Mouse (Mus musculus): ENCODE results near the gene St8sia1. TPM values are rescaled to one million over a fixed set of nuclear protein-coding genes. Genes with fewer than 3 reads are reported as not detected.
A peak's percentile ranks its signal among the peaks of the same experiment; 100 is the strongest.

Gene St8sia1
- total RNA-seq, 2 experiments from 2014 or later, result 30.6 to 33.2 TPM

DNA sequence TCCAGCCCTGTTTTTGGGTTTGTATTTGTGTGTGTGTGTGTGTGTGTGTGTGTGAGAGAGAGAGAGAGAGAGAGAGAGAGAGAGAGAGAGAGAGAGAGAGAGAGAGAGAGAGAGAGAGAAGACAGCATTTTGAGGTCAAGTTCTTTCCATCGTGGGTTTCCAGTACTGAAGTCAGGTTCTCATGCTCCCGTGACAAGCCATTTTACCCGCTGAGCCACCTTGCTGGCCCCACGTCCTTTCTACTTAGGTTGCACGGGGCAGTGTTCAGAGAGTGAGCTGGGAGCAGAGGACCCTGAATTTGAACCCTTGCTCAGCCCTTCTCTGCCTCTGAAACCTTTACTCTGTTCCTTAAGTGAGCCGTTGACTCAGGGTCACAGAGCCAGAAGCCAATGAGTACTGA lies 17.2 kb downstream of the St8sia1 start:
- no peak for DNase-seq (ENCODE audit: extremely low spot score in 1 of 2, low spot score in 1 of 2)

DNA sequence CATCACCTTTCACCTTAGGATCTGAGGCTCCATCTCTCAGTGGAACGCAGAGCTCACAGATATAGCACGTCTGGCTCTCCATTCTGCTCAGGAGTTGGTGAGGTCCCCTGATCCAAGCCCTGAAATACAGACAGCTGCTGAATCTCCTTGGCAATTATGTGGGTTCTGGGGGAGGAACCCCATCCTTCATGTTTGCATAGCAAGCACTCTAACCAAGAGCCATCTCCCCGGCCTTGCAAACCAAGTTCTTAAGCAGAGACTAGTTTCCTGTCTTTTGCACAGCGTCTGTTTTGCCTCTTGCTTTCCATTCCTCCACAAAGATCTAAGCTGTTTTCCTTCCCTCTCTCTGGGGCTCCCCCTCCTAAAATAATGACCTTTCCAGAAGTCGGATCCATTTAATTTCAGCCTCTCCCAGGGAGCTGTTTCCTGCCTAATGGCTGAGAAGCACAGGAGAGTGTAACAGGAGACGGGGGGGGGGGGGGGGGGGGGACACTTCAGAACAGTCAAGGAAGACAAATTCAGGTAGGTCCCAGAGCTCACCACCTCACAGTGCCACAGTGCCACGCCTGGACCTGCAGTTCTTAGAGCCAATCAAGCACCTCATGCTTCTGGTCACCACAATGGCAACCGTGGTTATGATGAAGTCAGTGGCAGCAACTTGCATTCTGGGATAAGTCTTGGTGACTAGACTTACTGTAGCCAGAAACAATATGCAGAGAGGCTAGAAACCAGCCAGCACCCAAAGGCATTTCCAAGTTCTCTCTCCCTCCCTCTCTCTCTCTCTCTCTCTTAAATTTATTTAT lies 18.0 kb downstream of the St8sia1 start:
- DNase-seq (ENCODE audit: extremely low spot score in 1 of 2, low spot score in 1 of 2), result no peak

DNA sequence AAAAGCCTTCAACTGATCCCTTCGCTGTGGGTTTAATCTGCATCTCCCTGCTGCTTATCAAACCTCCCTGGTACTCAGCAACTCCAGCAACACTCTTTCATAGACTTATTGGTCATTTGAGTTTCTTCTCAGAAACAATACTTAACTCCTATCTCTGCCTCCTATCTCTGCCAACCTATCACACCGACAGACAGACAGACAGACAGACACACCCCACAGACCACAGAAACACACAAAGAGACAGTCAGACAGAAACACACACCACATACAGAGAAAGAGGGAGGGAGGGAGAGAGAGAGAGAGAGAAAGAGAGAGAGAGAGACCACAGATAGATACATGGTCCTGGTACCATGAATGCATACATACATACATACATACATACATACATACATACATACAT lies 18.8 kb downstream of the St8sia1 start:
- no peak for DNase-seq (ENCODE audit: extremely low spot score in 1 of 2, low spot score in 1 of 2)

DNA sequence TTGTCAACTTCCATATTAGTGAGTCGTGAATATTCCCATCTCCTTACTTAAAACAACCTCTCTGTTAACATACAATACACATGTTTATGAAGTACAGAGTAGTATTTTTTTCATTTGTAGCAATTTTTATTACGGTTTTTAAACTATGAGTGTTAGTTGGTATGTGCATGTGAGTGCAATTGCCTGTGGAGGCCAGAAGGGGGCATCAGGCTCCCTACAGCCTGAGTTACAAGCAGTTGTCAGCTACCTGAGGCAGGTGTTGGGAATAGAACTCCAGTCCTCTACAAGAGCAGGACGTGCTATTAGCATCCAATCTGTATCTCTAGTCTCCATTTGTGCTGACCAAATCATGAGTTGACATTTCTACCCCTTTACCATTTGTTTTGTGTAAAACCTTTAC lies 19.8 kb downstream of the St8sia1 start:
- no peak for DNase-seq (ENCODE audit: extremely low spot score in 1 of 2, low spot score in 1 of 2)

DNA sequence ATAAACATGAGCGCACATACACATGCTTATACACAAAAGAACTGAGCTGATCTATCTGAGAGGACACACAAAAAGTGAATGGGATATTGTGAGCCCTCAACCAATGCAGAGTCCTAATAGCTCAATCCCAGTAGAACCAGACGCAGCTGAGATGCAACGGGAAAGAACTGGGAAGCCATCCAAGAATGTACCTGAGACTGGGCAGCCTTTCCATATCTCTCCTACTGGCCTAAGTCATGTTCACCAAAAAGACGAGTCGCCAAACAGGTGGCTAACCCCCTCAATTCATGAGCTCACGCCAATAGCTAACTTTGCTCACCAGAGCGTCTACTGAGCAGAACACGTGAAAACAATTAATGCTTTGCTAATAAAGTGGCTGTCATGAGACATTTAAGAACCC lies 20.8 kb downstream of the St8sia1 start:
- DNase-seq (ENCODE audit: extremely low spot score in 1 of 2, low spot score in 1 of 2), result no peak

DNA sequence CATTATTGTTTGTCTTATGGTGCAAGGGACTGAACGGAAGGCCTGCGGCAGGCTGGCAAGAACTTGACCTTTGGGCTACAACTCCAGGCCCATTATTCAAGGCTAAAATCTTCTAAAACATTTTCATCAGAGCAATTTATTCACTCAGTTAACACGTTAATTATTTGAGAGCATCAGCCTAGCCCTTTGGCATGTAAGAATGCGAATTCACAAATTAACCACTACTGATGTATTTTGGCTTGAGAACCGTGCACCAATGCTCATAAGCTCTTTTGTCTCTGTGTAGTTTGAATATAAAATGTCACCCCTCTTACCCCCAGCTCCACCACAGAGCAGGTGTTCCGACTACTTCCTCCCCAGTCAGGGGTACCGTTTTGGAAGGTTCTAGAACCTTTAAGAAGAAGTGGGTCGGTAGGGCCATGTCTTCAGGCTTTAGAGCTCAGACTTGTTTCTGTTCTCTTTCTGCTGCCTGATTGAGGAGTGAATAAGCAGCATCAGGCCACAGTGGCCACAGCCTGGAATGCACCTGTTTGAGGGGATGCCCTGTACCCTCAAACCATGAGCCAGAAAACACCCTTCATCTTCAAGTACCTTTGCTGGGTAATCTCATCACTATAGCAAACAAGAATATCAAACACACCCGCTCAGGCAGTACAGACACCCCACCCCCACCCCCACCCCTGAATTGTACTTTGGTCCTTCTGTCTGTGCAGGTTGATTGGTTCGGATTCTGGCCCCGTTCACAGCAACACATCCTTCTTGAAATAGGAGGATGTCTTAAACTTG lies 22.5 kb downstream of the St8sia1 start:
- no peak for DNase-seq (ENCODE audit: extremely low spot score in 1 of 2, low spot score in 1 of 2)

DNA sequence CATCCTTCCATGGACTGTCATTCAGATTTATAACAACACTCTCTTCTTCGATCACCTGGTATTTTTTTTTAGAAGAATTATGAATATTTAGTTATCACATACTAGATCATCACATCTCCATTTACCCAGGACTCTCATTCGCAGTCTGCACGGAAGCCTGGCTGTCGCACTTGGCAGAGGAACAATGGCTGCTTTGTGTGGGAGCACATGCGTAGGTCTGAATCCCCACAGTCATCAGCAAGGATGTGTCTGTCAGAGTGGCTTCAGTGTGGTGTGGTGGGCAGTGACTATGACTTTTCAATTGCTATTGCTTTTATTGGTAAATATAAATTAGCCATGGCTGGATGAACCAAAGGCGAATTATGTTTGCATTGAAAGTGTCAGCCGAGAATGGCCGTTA lies 23.2 kb downstream of the St8sia1 start:
- peak in 1 of 2 experiments; percentile 47 for DNase-seq (ENCODE audit: extremely low spot score in 1 of 2, low spot score in 1 of 2)

DNA sequence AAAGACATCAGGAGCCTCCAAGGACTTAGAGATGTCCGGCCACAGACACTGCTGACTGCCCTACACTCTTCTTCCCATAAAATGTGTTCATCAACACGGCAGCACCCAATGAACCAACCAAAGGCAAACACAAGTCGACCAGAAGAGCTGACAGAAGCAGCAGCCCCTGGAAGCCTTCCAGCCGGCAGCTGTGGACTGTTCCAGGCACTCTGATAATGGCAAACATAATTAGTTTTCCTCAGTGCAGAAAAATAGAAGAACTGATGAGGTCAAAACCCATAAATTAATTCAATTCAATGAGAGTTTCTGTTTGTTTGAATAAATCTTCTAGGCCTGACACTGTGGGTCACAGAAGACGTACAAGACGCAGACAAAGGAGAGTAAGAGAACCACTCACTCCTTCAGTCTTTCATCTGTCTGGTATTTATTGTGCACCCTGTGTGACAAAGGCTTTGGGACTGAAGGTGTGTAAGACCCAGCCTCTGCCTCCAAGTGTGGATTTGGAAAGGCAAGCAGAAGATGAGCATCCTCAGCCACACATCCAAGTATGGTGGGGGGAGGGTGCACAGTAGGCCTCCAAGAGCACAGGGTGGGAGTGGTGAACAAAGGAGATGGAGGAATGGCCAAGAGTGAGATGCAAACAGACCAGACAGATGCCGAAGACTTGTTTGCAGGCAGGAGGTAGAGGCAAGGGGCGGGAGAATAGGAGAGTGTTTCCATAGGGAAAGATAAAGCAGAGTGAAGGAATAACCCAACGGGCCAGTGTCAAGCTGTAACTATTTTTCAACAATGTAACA lies 25.5 kb downstream of the St8sia1 start:
- DNase-seq (ENCODE audit: extremely low spot score in 1 of 2, low spot score in 1 of 2), result peak in 1 of 2 experiments; percentile 24

DNA sequence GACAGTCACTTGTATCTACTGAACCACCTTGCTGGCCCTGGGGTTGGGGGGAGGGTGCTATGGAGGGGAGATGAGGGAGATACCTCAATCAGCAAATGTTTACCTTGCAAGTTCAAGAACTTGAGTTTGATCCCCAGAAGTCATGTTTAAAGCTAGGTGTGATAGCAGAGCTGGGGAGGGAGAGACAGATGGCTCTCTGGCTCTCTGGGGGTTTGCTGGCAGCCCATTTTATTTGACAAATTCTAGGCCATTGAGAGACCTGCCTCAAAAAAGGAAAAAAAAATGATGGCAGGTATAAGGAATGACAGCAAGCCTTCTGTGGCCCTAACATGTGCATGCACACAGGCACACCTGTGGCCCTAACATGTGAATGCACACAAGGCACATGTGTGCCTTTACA lies 26.2 kb downstream of the St8sia1 start:
- DNase-seq (ENCODE audit: extremely low spot score in 1 of 2, low spot score in 1 of 2), result no peak

DNA sequence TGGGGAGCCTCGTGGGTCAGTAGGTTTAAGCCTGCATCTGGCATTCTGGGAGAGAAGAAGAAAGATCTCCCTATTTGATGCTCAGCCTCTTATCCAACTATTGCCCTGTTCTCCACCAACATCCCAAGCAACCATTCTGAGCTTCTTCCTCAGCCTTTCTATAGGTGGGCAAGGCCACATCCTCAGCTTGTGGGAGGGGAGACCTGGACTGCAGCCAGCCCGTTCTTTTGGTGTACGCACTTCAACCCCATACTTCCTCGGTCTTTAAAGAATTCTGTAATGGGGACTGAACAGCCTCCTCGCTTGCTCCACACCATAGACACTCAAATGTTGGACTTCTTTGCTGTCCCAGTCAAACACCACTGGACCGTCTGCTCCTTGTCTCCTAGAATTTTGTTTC lies 31.7 kb downstream of the St8sia1 start:
- no peak for DNase-seq (ENCODE audit: extremely low spot score in 1 of 2, low spot score in 1 of 2)

DNA sequence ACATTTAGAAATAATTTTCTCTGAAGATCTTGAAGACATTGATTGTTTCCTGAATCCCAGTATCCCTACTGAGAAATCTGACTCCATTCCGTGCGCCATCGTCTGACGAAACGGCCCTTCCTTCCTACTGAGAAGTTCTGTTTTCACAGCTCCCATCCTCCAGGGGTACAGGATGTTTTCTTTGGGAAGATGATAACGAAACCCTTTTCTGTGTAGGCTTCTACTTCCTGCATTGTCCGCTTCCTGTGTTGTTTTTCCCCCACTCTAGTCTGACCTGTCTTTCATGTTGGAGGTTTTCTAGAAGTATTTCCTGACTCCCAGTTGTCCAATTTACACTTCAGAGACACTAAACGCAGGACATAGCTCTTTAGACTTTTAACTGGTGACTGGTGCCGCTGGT lies 32.1 kb downstream of the St8sia1 start:
- DNase-seq (ENCODE audit: extremely low spot score in 1 of 2, low spot score in 1 of 2), result no peak

DNA sequence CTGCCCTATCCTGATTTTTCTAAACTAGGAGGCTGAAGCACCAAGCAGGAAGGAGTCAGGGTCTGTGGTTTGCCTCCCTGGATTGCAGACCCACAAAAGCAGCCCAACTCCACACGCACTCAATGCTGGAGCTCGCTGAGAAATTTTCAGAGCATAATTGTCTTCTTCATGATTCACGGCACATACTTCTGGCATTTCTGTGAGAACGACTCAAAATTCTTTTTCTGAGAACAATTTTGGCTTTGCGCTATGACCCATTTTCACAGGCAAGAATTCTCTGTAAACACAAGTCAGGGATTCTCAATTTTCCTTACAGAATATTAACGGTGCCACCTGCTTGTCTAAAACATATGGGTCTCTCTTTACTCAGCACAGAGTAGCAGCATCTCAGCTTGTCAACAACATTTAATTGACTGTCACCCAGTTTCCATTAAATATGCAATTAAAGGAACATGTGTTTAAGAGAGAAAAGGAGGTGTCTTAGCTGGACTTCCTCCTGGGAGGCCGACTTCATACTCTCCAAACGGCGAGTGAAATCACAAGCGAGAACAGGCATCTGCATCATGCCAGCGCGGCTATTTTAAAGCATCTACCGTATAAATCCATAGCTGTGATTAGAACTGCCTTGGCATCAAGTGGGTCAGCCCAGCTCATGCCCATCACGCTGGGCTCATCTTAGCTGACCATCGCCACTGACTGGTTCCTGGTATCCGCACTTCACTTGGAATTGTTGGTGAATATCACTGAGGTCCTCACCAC lies 35.5 kb downstream of the St8sia1 start:
- DNase-seq (ENCODE audit: extremely low spot score in 1 of 2, low spot score in 1 of 2), result no peak

DNA sequence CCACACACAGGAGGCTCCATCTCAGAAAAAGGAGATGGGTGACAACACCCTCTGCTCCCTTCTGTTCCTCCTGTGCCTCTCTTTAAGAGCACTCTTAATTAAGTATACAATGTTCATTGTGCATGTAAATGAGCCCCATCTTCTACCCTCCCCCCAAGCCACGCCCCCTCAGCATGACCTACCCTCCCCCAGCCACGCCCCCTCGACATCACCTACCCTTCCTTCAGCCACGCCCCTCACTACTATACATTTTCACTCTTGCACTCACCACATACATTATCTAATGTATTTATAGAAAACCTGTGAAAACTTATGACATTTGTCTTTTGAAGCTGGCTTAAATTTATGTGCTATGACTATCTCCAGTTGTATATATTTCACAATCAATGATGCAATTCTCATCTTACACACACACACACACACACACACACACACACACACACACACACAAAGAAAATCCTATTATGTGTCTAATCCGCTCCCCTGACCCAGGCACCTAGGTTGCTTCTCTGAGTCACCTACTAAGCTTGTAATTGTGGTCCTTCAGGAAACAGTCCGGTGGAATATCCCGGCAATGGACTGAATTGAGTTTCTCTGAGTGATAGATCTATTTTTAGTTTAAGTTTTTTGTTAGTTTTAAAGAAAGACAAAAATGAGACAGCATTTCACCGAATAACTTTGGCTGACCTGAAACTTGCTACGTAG lies 37.2 kb downstream of the St8sia1 start:
- DNase-seq (ENCODE audit: extremely low spot score in 1 of 2, low spot score in 1 of 2), result no peak

DNA sequence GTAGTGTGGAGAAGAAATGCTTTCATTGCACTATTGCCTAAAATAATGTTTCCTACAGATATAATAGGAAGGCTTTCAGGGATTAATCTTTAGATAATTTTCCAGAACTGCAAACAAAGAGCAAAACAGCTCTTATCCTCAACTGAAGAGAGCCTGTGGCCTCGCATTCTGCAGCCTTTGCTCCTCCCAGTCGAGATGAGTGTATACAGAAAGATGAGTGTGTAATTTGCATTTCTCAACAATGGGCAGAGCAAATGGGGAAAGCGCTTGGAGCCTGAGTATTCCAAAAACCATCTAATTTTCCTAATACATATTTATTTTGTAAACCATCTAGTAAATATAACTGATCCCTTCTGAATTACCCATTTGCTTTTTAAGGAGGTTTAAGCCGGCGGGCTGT lies 38.3 kb downstream of the St8sia1 start:
- no peak for DNase-seq (ENCODE audit: extremely low spot score in 1 of 2, low spot score in 1 of 2)

DNA sequence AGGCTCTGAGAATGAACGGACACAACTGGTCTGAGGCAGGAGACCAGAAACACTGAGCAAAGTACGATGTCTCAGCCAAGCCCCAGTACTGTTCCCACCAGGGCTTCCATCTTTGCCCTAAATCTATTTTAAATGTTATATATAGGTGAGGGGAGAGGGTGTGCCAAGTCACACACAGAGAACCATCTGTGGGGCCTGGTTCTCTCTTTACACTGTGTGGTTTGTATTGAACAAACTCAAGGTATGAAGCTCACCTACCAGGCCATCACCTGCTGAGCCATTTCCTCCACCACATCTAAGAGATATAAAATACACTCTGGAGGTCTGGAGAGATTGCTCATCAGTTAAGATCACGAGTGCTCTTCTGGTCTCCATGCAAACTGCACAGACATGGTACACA lies 38.9 kb downstream of the St8sia1 start:
- DNase-seq (ENCODE audit: extremely low spot score in 1 of 2, low spot score in 1 of 2), result no peak

DNA sequence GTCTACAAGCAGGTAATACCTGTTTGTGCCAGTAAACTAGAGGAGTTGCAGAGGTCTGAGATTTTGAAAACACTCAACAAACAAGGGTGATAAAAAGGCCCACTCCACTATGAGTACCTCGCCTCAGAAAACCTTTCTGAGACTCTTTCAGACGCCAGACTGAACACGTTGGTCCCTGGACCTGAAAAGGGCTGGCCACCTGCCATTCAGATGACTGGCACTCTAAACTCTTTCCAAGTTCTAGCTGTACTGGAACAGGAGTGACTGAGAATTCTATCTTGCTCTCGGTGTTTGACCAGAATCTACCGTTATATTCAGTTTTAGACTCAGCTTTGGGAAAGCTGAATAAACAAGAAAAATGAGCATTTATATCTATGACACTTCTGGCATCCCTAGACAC lies 43.4 kb downstream of the St8sia1 start:
- DNase-seq (ENCODE audit: extremely low spot score in 1 of 2, low spot score in 1 of 2), result peak in 1 of 2 experiments; percentile 12

DNA sequence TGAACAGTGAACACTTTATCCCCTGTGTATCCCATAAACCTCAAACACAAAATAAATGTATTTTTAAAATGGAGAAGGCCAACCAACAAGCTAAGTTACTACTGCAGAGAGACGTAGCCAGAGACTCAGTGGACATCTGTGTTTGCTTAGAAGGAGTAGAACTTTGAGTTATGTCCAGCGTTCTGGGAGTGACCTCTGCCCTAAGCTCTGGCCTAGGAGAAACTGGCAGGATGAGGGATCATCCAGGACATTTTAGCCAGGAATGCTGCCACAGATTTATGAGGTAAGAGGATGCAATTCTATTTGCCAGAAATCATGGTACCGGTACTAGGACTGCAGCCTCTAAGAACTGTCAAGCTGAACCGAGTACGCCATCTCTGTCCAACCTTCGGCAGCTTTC lies 45.6 kb downstream of the St8sia1 start:
- DNase-seq (ENCODE audit: extremely low spot score in 1 of 2, low spot score in 1 of 2), result no peak

DNA sequence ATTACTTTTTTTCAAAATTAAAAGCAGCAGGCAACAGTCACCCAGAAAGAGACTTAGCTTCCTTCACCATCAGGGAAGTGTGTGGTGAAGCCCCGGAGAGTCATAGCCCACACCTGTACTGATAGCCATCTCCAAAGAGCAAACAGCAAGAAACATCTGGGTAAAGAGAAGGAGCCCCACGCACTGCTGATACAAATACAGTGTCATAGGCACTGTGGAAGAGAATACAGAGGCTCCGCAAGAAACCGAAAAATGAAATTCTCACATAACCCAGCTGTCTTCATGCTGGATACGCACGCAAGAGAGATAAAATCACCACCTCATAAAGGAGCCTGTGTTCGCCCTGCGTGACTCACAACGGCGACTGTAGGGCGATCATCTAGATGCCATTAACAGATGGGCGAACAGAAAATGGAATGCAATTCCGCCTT lies 46.8 kb downstream of the St8sia1 start:
- no peak for DNase-seq (ENCODE audit: extremely low spot score in 1 of 2, low spot score in 1 of 2)

DNA sequence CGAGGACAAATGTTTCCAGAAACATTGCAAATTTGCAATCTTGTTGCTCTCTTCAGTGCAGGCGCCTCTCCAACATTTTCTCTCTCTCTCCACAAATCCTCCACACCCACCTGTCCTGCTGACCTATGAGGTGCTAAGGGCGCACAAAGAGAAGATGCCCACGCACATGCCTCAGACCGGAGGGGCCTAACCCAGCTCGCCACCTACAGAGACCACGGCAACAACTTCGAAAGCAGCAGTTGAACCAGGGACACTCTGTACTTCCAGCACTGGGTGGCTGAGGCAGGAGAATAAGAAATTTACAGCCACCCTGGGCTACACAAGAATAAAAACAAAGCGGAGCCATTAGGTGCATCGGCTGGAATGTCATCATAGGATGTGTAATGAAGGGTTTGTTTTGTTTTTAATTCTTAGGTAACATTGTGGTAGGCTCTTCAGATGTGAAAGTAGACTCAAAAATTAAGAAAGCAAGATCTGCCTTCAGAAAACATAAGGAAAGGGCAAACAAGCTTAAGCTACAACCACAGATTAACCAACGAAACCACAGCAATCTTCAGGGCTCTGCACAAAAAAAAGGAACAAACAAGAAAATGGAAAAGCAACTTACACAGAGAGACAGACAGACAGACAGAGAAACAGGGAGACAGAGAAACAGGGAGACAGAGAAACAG lies 47.8 kb downstream of the St8sia1 start:
- no peak for DNase-seq (ENCODE audit: extremely low spot score in 1 of 2, low spot score in 1 of 2)

Data from layer of hippocampus, postnatal 25 days (tissue).